Mouse (Mus musculus) monocyte, adult 5-6 weeks (primary cell): ENCODE measurements around the gene Rsu1. TPM values are rescaled to one million over a fixed set of nuclear protein-coding genes. Genes with fewer than 3 reads are reported as not detected.

Experiments
- ATAC-seq: fragments of 153-309, 156-312 bp; replicated peaks from 2 replicates; pipeline ENCODE4 v1.8.0; 2017; ENCODE audit warnings: mild to moderate bottlenecking; ENCODE audit not compliant: low TSS enrichment, insufficient number of reproducible peaks, severe bottlenecking, poor library complexity, low FRiP score
- total RNA-seq: library from RNA; stranded (forward); fragments of 200-1000, 200-491, 200-594 nt; gene quantifications from 3 replicates; pipeline ENCODE4 v1.2.3, GENCODE M21; 2017

The Rsu1 gene
- total RNA-seq, 1 experiment from 2014 or later: 96.6 TPM

DNA sequence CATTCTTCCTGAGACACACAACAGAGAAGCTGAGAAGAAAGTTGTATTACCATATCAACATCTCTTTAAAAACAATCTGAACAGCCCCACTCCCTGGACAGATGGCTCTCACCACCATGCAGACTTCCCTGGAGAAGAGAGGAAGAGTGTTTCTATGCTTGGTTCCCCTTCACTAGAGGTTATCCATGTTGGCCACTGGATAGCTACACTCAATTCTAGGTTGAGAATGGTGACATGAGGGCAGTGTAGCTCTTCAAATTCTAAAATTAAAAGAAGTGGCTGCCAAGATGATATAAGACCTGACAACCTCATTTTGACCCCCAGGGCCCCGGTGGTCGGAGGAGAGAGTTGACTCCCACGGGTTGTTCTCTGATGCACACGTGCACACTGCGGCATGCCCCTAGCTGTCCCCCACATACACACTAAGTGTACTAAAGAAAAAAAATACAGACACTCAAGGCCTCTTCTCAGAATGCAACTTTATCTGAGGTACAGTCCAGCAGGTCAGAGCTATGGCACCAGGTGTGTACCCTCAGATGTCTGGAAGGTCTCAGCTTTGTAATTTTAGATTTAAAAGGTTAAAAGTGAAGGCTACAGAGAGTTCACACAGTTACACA lies 179.7 kb downstream of the Rsu1 start:
- no peak for ATAC-seq

DNA sequence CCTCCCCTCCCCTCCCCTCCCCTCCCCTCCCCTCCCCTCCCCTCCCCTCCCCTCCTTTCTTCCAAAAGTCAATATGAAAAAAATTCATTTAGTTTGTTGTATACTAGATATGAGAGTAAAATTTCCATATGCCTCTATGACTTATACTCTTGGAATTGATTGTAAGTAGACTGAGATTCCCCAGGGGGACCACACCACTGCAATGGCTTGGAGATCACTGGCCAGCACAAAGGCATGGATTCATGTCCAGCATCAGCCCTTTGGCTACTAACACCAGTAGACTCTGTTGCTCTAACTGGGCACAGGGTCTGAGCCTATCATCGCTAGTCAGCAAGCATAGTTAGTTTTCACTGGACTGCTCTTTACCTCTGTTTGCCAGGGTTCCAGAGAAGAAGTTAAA lies 180.4 kb downstream of the Rsu1 start:
- ATAC-seq: no peak

DNA sequence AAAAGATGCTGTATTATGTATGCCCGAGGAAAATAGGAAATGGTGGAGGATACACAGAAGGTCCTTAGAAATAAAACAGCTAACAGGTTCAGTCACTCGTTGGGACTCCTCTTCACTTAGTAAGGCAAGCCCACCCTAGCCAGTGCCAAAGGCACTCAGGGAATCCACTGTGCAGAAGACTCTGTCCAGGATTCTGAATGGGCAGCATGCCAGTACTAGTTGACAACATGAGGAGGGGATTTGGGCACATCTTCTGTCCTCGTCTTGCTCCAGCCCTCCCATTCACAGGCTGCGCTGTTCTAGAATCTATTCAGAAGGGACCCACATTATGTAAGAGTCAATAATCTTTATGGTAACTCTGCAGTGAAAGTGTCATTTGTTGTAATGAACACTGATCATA lies 181.4 kb downstream of the Rsu1 start:
- no peak for ATAC-seq

DNA sequence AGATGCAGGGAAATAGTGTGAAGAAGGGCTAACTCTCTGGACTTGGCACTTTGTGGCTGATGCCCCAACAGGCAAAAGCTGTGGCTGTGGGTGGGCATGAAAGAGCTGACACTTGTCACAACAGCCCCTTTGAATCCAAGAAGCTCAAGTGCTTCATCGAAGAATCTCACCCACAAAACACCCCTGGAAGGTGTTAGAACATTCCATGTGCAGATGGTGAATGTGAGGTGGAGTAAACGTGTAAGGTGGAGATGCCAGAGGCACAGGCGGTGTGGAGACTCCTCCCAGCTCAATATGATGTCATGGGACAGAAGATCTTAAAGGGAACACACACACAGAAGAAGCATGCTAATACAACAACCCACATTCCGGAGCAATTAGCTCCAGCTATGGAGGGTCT lies 182.9 kb downstream of the Rsu1 start:
- no peak for ATAC-seq

DNA sequence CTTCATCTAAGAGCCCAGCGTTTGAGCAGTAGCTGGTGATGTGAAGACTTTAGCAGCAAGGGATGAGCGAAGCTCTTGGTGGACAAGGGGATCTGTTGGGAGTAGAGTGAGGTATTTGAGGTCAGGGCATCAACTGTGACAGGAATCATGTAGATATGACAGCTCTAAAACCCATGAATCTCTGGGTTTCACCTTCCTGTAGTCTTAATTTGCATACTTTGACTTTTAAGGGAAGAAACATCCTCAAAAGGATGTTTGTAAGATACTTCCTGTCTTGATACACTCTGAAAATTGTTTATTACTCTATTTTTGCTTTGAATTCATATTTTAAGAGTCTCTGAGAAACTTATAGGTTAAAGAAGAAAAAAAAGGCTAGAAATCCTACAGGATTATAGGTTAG lies 183.4 kb downstream of the Rsu1 start:
- ATAC-seq: no peak

DNA sequence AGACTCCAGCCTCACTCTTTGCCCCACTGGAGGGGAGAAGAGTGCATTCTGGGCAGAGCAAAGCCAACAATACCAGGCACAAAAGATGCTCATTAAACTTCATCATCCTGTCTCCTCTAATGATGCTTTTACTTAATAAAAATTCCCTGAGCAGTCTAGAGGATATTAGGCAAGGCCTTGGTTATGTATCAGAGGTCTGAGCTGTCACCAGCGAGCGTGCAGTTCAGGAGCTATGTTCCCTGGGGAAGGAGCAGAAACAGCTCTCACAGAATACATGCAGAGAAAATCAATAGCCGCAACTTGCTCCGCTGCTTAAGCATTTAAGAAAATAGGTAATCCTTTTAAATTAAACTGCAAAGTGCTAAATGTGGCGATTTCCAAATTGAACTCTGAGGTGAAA lies 187.0 kb downstream of the Rsu1 start:
- ATAC-seq: no peak

DNA sequence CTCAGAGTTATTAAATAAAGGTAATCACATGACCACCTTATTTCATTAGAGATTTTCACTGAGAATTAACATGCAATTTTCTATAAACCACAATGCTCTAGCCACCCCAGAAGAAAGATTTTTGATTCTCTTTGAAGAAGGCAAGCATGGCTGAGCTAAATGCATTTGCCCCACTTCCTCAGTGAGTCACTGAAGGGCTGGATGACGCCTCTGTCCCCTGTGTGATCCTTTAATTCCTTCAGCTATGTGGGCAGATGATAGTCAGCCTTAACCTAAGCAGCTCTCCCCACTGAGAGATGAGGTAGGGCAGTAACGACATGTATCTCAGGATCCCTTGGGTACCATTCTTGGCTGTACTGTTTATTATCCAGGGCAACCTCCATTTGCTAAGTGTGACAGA lies 190.7 kb downstream of the Rsu1 start:
- no peak for ATAC-seq

DNA sequence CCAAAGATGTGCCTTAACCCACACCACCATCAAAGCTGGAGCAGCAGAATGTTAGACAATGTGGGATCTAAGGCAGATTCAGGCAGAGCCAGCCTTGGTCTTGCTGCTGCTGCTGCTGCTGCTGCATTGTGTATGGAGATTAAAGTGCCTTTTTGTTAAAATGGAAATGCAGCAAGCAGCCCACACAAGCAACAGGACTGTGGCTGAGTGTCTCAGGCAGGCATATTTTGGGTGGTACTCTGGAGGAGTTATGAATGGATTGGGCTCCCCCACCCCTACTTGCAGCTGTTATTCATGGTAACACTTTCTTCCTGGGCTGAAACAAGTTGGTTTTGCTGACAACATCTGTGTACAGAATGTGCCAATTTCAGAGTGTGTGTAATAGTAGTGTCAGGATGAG lies 199.0 kb downstream of the Rsu1 start:
- ATAC-seq: no peak

DNA sequence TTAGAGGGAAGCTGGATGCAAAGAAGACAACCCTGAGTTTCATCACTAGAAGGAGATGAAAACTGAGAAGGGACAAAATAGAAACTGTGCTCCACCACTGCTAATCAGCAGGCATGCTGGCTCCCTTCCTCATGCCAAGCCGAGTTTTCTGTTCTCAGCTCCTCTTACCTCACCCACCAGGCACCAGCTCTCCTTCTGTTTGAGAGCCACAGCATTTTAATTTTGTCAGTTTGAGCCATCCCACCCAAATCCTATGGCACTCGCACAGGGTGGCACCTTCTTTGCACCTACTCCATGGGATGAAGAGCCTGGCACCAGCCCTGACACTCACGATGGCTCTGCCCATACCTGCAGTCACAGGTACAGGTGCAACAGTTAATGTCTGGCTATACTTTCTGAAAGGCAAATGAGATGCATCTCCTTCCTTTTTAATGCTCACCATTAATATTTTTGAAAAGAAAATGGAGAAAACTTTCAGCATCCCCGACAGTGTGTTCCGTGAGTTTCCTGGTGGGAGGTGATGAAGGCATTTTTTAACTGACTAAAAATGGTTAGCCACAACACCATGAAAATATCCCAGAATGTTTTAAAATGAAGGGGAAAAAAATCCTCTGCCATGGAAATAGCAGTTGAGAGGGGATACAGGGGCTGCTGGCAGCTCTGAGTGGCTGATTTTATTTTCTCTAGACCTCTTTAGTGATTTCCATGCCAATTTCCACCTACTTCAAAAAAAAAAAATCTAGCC lies 210.6 kb downstream of the Rsu1 start:
- no peak for ATAC-seq

DNA sequence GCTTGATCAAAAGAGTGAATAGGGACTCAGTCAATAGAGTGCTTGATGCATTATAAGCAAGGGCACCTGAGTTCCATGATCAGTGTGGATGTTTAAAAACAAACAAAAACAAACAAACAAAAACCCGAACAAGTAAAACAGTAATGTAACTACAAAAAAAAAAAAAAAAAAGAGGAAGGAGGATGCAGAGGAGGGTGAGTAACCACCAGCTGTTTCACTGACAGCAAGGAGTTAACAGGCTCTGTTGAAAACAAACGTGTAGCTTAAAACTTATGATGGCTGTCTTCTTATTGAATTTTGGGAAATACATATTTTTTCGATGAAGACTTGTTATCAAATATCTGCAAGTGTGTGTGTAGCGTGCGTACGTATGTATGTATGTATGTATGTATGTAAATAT lies 222.6 kb downstream of the Rsu1 start:
- ATAC-seq: no peak

DNA sequence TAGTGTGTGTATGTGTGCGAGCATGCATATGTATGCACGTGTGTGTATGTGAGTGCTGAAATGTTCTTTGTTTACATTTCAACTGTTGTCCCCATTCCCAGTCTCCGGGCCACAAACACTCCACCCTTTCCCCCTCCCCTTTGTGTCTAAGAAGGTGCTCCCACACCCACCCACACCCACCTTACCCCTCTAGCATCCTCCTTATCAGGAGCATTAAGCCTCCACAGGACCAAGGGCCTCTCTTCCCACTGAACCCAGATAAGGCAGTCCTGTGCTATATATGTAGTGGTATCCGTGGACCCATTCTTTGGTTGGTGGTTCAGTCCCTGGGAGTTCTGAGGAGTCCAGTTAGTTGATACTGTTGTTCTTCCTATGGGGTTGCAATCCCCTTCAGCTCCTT lies 226.7 kb downstream of the Rsu1 start:
- no peak for ATAC-seq

DNA sequence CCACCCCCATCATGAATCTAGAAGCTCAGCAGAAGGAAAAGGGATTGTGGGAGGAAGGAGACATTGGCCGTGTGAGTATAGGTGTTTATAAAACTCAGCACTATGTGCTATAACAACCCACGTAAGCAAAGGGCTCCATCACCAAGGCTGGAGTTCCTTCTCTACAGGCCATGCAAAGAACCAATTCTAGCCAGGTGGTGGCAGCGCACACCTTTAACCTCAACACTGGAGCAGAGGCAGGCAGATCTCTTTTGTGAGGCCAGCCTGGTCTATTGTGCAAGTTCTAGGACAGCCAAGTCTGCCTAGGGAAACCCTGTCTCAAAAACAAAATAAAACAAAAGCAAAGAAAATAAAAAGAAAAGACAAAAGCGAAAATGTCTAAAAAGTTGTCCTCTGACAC lies 231.4 kb downstream of the Rsu1 start:
- ATAC-seq: no peak

DNA sequence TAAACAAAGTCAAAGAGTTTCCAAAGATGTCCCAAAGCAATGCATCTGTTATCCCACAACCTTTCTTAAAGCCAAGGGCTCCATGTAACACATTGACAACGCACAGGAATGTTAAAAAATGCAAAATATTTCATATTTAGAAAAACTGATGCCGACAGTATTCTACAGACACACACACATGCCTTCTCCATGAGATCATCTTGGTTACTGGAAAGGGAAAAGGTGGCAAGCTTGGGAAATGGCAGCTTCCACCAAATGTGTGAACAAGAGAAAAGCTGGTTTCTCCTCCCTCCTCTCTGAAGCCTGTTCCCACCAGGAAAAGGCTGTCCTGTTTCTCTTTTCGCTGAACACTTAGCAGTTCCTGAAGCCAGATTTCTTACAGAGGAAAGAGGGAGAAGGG lies 232.4 kb downstream of the Rsu1 start:
- no peak for ATAC-seq

Other genes with a start within 250 kb of the Rsu1 start
- gene Cubn, start 220.4 kb upstream of the Rsu1 start, total RNA-seq: not detected in 3 replicates